Mouse (Mus musculus) stomach, embryonic 16.5 days (tissue): ENCODE measurements around the gene Sept6. TPM values are rescaled to one million over a fixed set of nuclear protein-coding genes. Genes with fewer than 3 reads are reported as not detected.
A peak's percentile ranks its signal among the peaks of the same experiment; 100 is the strongest.

Source experiments
- ATAC-seq: fragments of 200-750 bp; cut with Nextera tagmentation; 2 replicates; pipeline ENCODE4 v1.8.0; 2017; ENCODE audit warnings: moderate number of reproducible peaks, moderate TSS enrichment; ENCODE audit not compliant: insufficient read depth, low FRiP score
- H3K27ac ChIP-seq: fragments of 300-500 bp; sonication (generic); 2 replicates; pipeline ENCODE4 v1.5.1; 2014; ENCODE audit warnings: low read length
- H3K27me3 ChIP-seq: fragments of 300-500 bp; sonication (generic); 2 replicates; pipeline ENCODE4 v1.6.1; 2014; ENCODE audit warnings: low read length, control low read depth, mixed read lengths; ENCODE audit not compliant: control insufficient read depth, insufficient read depth
- H3K36me3 ChIP-seq: fragments of 300-500 bp; sonication (generic); 2 replicates; pipeline ENCODE4 v1.6.1; 2014; ENCODE audit warnings: low read length; ENCODE audit not compliant: control insufficient read depth, insufficient read depth
- H3K4me1 ChIP-seq: fragments of 300-500 bp; sonication (generic); 2 replicates; pipeline ENCODE4 v1.6.1; 2014; ENCODE audit warnings: low read length, control low read depth, mixed read lengths; ENCODE audit not compliant: control insufficient read depth, insufficient read depth
- H3K4me2 ChIP-seq: fragments of 300-500 bp; sonication (generic); 2 replicates; pipeline ENCODE4 v1.6.1; 2014; ENCODE audit warnings: low read depth, low read length, mixed read lengths
- H3K4me3 ChIP-seq: fragments of 300-500 bp; sonication (generic); replicated peaks from 2 replicates; pipeline ENCODE4 v1.5.1; 2014; ENCODE audit warnings: mild to moderate bottlenecking, low read length
- H3K9ac ChIP-seq: fragments of 300-500 bp; sonication (generic); 2 replicates; pipeline ENCODE4 v1.6.1; 2014; ENCODE audit warnings: low read length
- H3K9me3 ChIP-seq: fragments of 300-500 bp; sonication (generic); replicated peaks from 2 replicates; pipeline ENCODE4 v1.6.1; 2016; ENCODE audit warnings: low read length, control low read depth; ENCODE audit not compliant: control insufficient read depth
- WGBS: fragments of 180-500 bp; shearing (Covaris S2); extraction: QIAGEN DNeasy Blood & Tissue Kit; methylation state at CpG from one replicate; pipeline ENCODE4 v1.1.7; 2014; 5-methylcytosine and 5-hydroxymethylcytosine counted together
- polyA plus RNA-seq: library from polyadenylated mRNA; unstranded; fragments of >200 nt; fragmentation: Nextera tagmentation; extraction: Ambion mirVana; gene quantifications from 2 replicates; pipeline ENCODE4 v1.2.1, GENCODE M21; 2015

The Sept6 gene
- polyA plus RNA-seq, 1 experiment from 2014 or later = 15.6 TPM

- H3K9me3 ChIP-seq = no peaks in the 10 kb centered on the region
- ATAC-seq = peak; percentile 90; the same call in 1 of the 2 replicates
- H3K4me2 ChIP-seq = peak overlapping the region; percentile 50
- H3K4me3 ChIP-seq = peak overlapping the region; percentile 49
- 12% methylated on average over 43 of the region's 44 CpGs for WGBS
- H3K27me3 ChIP-seq = no peaks in the 10 kb centered on the region
- H3K27ac ChIP-seq = no peak overlapping the region
- H3K4me1 ChIP-seq = peaks cover 3% of the 10 kb centered on the region; the same call in 1 of the 2 replicates
- H3K9ac ChIP-seq = peak overlapping the region; percentile 63
- H3K36me3 ChIP-seq = no peaks in the 10 kb centered on the region
Observed at GRCm38 (mm10) chrX:36863766-36864608, 127.6 kb downstream of the Sept6 start.

Other genes starting within 250 kb of the Sept6 start
- 1.6 and 1.8 TPM in 2 replicates for gene Slc25a43, start 248.1 kb downstream of the Sept6 start, polyA plus RNA-seq
- gene Slc25a5, start 196.1 kb downstream of the Sept6 start, polyA plus RNA-seq = 691 and 733 TPM in 2 replicates
- gene Ube2a, start 117.9 kb downstream of the Sept6 start, polyA plus RNA-seq = 105 and 107 TPM in 2 replicates
- 30.3 and 31.3 TPM in 2 replicates for gene C330007P06Rik, start 117.7 kb downstream of the Sept6 start, polyA plus RNA-seq
- 1.2 and 1.3 TPM in 2 replicates for gene Nkrf, start 88.9 kb downstream of the Sept6 start, polyA plus RNA-seq
- not detected in 2 replicates for gene Sowahd, start 57.1 kb upstream of the Sept6 start, polyA plus RNA-seq
- 438 and 576 TPM in 2 replicates for gene Rpl39, start 93.6 kb upstream of the Sept6 start, polyA plus RNA-seq
- gene Upf3b, start 118.5 kb upstream of the Sept6 start, polyA plus RNA-seq = 15.4 and 19.4 TPM in 2 replicates
- gene Nkap, start 135.0 kb upstream of the Sept6 start, polyA plus RNA-seq = 13.7 and 14.2 TPM in 2 replicates
- not detected in 2 replicates for gene Akap14, start 177.0 kb upstream of the Sept6 start, polyA plus RNA-seq
- gene Ndufa1, start 199.4 kb upstream of the Sept6 start, polyA plus RNA-seq = 398 and 416 TPM in 2 replicates
- 9.1 and 10.1 TPM in 2 replicates for gene Rnf113a1, start 199.5 kb upstream of the Sept6 start, polyA plus RNA-seq
- gene Gm9, start 219.2 kb upstream of the Sept6 start, polyA plus RNA-seq = not detected in 2 replicates
- not detected in 2 replicates for gene Rhox1, start 230.5 kb upstream of the Sept6 start, polyA plus RNA-seq